Mouse (Mus musculus) mouse trophoblast stem cell (cell line): ENCODE measurements around the gene Apba2.

ENCODE experiments used
- in situ Hi-C, 2 experiments: fragments of 300-500 bp; cut with MseI, MboI; formaldehyde crosslinking; loops; 2 replicates in 1 of 2; 3 replicates in 1 of 2; pipeline ENCODE4 v1.15.1; 2025

Gene Apba2

GRCm38 (mm10) chr7:64521695-64522408 lies 20.3 kb downstream of the Apba2 start:
- in situ Hi-C loops: loop anchor here in 1 of 2 experiments (25.0 kb wide), 1 partner anchor 215 kb away; no protein-coding TSS in a partner anchor

DNA sequence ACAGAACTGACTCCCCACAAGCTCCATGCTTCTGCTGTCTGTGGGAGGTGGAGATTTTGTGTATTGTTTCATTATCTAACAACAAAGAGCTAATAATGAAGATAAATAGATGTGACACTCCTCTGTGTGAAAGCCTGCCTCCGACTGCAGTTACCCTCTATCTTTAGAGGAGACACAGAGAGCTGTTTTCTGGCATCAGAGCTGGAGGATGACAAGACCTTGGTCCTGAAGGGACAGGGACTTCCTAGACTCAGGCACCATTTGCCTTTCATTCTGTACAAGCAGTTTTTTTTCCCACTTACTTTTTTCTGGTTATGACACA lies 20.9 kb downstream of the Apba2 start:
- in situ Hi-C loops: loop anchor here in 1 of 2 experiments (25.0 kb wide), 1 partner anchor 215 kb away; no protein-coding TSS in a partner anchor

GRCm38 (mm10) chr7:64531297-64531696 lies 29.8 kb downstream of the Apba2 start:
- in situ Hi-C loops: no loop called here

- in situ Hi-C loops: no loop called here
Measured at GRCm38 (mm10) chr7:64533374-64533773, 31.9 kb downstream of the Apba2 start.

- in situ Hi-C loops: no loop called here
Measured at GRCm38 (mm10) chr7:64535269-64535668, 33.8 kb downstream of the Apba2 start.

DNA sequence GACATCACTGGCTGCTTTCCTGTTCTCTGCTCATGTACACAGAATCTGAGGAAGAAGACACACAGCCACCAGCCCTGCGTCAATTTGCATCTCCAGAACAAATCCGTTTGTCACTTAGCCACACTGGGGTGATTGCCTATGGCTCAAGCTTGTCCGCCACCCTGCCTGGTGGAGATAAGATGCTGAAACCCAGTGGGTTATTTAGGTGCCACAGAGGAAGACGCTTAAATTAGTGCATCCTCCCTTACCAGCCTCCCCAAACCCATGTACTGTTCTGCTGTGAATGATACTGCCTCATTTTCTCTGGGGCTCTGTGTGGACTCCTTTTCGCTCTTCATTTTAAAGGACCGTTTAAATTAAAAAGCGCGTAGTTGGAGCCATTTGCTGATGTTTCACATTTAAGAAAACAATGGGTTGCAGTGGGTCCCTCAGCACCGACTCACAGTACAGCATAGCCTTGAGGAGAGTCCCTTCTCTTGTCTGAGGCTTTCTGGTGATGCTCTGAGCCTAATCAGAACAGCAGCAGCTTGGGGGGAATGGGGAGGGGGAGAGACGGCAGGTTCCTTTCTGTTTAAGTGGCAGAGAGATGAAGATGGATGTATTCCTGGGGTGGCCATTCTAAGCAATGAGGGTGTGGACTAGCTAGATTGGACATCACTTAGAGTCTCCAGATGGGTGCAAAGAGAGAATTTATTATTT lies 38.1 kb downstream of the Apba2 start:
- in situ Hi-C loops: no loop called here

DNA sequence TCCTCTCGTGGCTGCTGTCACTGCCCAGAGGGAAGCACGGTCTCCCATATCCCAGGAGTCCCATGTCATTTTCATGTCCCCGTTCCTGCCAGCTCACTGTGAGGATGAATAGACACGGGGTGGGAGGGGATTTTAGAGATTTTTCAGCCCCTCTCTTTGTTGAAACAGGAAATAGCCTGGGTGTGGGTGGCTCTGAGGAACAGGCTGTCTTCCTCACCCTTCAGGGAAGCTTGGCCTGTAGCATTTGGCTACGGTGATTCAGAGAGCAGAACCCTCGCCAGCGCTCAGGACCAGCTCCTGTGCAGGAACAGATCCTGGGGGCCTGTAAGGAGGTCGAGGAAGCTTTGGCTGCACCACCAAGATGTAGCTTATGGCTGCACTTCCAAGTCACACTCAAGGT lies 45.3 kb downstream of the Apba2 start:
- in situ Hi-C loops: no loop called here

DNA sequence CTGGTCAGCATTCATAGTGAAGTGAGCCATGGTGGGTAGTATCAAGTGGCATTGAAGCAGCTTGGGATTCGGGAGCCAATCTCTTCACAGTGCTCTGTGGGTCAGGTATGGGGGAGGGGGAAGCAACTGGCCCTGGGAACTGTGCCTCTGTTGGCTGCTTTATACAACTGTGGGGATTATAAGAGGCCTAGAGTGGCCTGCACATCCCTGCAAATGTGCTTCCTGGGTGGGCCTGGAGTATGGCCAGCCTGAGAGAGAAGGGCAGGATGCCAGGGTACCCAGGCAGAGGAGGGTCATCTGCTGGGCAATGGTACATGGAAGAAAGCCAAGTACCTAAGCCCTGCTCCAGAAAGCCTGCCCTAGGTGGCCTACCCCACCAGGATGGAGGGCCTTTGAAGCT lies 49.4 kb downstream of the Apba2 start:
- in situ Hi-C loops: no loop called here

DNA sequence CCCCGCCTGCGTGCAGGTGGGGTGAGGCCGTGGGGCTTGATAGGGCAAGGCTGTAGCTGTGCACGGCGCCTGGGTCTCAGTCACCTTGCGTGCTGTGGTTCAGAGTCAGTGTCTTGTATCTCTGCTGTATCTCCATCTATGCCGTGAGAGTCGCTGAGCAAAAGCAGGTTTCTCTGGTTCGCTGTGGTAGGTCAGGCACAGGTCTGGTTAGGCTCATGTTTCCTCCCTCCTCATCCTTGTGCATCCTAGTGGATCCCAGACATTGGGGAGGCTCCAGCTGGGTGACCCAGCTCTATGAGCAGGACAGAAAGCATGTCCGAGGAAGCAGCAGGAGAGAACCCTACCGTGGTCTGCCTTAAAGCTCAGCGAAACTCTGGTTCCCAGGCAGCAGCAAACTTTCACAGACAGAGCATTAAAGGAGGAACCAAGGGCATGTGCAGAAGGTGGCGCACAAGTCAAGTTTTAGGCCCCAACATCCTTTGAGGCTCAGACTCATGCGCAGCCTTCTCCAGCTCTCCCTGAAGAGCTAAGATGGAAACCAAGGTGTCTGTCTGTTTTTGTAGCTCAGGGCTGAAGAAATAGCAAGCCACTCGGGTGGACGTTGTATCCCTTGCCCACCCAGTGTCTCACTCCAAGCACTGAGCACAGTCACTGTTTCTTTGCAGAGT lies 51.2 kb downstream of the Apba2 start:
- in situ Hi-C loops: no loop called here

- in situ Hi-C loops: no loop called here
Measured at GRCm38 (mm10) chr7:64561711-64562498, 60.4 kb downstream of the Apba2 start.

- in situ Hi-C loops: no loop called here
Measured at GRCm38 (mm10) chr7:64564891-64565571, 63.5 kb downstream of the Apba2 start.

GRCm38 (mm10) chr7:64566371-64567243 lies 65.1 kb downstream of the Apba2 start:
- in situ Hi-C loops: no loop called here

DNA sequence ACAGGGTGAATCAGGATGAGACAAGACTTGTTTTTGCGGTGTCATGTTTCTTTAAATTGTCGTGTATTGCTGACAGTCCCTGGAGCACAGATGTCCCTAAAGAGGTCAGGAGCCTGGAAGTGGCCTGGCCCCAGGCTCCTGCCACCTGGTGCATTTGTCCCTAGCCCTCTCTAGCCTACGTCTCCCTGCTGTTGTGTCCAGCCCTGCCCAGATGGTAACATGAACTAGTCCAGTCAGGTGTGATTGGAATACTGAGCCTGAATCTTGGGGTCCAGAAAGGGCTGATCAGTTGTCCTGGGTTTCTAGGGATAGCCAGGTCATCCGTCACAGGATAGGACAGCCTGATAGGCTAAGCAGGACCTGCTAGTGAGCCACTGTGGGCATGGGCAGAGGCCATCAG lies 67.2 kb downstream of the Apba2 start:
- in situ Hi-C loops: no loop called here

DNA sequence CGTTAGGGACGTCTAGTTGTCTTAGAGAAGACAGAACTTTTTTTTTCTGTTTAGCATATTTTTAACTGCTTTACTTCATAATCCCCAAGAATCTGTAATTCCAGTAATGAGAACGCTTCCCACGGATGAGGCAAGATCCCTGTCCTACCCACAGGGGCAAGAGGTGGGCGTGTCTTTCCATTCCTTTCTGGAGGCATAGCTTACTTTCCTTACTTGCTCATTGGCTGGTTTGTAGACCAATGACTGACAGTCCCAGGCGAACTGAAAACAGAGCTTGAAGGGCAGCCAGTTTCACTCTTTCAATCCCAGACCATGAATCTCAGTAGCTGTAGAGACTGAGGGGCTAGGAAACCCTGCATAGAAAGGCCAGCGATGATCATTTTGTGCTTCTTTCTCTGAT lies 68.2 kb downstream of the Apba2 start:
- in situ Hi-C loops: no loop called here

DNA sequence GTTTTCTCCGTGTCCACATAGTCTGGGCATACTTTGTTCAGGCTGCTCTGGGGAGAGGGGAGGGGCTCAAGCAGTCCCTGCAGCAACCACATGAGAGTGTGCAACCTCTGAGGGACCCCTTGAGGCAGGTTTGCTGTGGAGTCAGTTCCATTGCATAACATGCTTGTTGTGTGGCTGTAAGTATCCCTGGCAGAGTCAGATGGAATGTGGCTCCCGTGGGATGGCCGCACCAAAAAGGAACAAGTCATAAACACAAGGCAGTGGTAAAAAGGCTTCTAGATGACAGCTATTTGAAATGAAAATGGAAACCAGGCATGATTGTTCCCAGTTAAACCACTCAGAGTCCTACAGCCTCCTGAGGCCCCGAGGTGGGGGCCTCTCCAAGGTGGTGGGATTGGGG lies 69.4 kb downstream of the Apba2 start:
- in situ Hi-C loops: no loop called here

- in situ Hi-C loops: no loop called here
Measured at GRCm38 (mm10) chr7:64574144-64574543, 72.6 kb downstream of the Apba2 start.

GRCm38 (mm10) chr7:64576519-64576951 lies 75.0 kb downstream of the Apba2 start:
- in situ Hi-C loops: no loop called here

GRCm38 (mm10) chr7:64578176-64578575 lies 76.7 kb downstream of the Apba2 start:
- in situ Hi-C loops: no loop called here

DNA sequence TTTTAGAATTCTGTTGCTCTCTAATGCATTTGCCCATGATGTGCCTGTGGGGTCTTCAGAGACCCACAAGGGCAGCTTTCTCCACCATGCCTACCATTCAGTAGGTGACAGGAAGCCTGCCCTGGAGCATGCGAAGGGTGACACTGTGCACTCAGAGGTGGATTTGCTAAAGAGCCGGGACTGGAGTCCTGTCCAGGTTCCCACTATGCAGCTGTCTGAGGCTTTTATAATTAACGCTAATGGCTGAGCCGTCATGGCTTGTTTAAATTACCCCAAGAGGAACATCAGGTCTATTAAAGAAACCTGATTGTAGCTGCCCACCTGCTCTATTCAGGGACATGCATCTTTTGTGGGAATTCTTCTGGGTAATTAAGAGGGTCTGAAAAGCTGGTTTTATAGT lies 78.4 kb downstream of the Apba2 start:
- in situ Hi-C loops: no loop called here

DNA sequence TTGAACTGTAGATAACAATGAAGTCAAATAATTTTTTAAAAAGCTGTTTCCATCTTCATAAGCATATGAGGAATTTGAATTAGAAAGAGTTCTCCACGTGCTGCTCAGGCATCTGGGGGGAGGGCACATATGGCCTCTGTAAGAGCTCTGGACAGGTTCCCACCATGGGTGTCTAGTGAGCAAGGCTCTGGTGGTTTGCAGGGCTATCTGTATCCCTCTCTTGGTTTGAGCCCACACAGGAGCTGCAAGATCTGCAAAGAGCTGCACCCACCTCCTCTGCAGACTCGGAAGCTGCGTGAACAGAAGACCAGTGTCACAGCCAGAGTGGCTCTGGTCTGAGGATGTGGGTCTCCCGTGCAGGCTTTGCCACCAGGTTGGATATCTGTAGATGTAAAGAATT lies 78.8 kb downstream of the Apba2 start:
- in situ Hi-C loops: no loop called here
